Mouse (Mus musculus): ENCODE measurements at regions not wholly inside any gene's neighbourhood (a gene's known extent, or its start where the extent isn't known, plus 50 kb on each side); places are given as distances from the start of the nearest gene placed in this dataset.

DNA sequence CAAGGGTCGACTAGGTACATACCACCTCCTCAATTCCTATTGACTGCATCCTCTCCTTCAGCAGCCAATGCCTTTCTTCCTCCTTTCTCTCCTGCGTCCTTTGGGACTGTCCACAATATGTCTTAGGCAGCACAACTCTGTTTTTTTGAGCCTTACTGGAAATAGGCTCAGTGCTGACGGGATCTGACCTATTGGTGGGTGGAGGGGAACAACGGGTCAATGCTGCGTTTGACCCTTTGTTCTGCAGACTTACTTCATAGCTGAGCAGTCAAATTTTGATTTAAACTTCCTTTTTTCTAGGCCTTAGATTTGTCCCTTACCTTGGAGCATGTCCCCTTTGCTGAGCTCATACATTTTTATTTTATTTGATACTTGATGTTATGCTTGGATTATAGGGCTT lies 103.4 kb downstream of the Gm10295 start:
- H3K27ac ChIP-seq (ENCODE audit: low read depth, low read length), result no peak overlapping the region
- H3K9ac ChIP-seq (ENCODE audit: low read depth, low read length), result no peak overlapping the region
- 76% methylated on average over 5 of the region's 5 CpGs for WGBS (ENCODE audit: insufficient replicate concordance)
- H3K4me3 ChIP-seq (ENCODE audit: low read depth, low read length), result no peak overlapping the region
- H3K9me3 ChIP-seq (replicated peaks; ENCODE audit: control insufficient read depth, low read length), result no peaks in the 10 kb centered on the region
- no peak for ATAC-seq (replicated peaks; ENCODE audit: insufficient number of reproducible peaks, low FRiP score, low TSS enrichment)
- no peaks in the 10 kb centered on the region for H3K4me1 ChIP-seq (ENCODE audit: control insufficient read depth, insufficient read depth, low read length)
- no peaks in the 10 kb centered on the region for H3K36me3 ChIP-seq (ENCODE audit: control insufficient read depth, insufficient read depth, low read length)
- H3K4me2 ChIP-seq, result no peak overlapping the region
- H3K27me3 ChIP-seq (ENCODE audit: control insufficient read depth, insufficient read depth, low read length), result peaks cover 4% of the 10 kb centered on the region; the same call in 1 of the 2 replicates

DNA sequence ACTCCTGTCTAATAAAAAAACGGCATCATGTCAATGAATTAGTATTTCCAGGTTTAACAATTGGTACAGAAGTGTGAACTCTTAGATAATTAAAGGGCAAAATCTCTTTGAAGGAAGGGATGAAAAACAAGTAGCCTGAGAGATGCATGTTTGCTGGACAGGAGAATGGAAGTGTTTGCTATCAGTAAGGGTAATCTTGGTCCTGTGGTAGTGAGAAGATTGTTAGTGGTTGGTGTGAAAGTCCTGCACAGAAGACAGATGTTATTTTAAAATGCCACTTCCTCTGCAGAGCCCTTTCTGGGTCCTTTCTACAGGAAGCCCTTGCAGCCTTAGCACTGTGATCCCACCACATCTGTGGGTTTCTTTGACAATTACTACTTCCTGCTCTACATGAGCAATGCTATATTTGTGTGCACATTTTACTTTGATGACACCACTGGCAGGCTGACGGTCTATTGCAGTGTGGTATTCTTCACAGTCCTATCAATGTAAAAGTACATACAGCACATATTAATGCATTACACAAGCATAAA lies 108.8 kb downstream of the Gm10295 start:
- peaks cover 12% of the 10 kb centered on the region for H3K27me3 ChIP-seq (ENCODE audit: control insufficient read depth, insufficient read depth, low read length)
- peaks cover 10% of the 10 kb centered on the region; the same call in 1 of the 2 replicates for H3K4me1 ChIP-seq (ENCODE audit: control insufficient read depth, insufficient read depth, low read length)
- ATAC-seq (replicated peaks; ENCODE audit: insufficient number of reproducible peaks, low FRiP score, low TSS enrichment), result no peak

DNA sequence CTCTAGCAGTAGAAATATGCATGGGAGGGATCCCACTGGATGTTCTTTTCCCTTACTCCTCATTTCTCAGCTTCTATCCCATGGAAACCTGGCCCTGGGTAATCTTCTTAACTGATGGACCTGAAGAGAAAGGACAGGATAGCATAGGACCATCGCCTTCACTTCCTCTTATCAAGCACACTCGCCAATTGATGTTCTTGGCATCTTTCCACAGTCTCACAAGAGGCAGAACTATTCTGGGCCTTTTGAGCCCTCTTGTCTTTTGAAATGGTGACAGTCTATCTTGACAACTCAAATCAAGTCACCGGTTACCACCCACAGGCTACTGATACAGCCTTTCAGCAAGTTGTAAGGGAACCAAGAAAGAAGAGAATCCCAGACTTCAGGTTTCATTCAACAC lies 112.1 kb downstream of the Gm10295 start:
- Histone ChIP-seq H3K36me3 (ENCODE audit: control insufficient read depth, insufficient read depth, low read length) (no peaks in the 10 kb centered on the region), H3K4me2 (no peak overlapping the region), H3K4me1 (ENCODE audit: control insufficient read depth, insufficient read depth, low read length) (peaks cover 22% of the 10 kb centered on the region; the same call in 1 of the 2 replicates), H3K4me3 (ENCODE audit: low read depth, low read length) (no peak overlapping the region), H3K27ac (ENCODE audit: low read depth, low read length) (0 out of 2 replicates have a peak overlapping the region, but pooled peaks have one; percentile 16), H3K9ac (ENCODE audit: low read depth, low read length) (no peak overlapping the region), H3K9me3 (replicated peaks; ENCODE audit: control insufficient read depth, low read length) (no peaks in the 10 kb centered on the region), H3K27me3 (ENCODE audit: control insufficient read depth, insufficient read depth, low read length) (peaks cover 11% of the 10 kb centered on the region; the same call in 1 of the 2 replicates)
- peak; percentile 52 for ATAC-seq (replicated peaks; ENCODE audit: insufficient number of reproducible peaks, low FRiP score, low TSS enrichment)
- 18% methylated on average over 3 of the region's 3 CpGs for WGBS (ENCODE audit: insufficient replicate concordance)

More for the DNA sequence above, 108.8 kb downstream of the Gm10295 start:
- Histone ChIP-seq H3K9ac (ENCODE audit: low read depth, low read length) (no peak overlapping the region), H3K9me3 (replicated peaks; ENCODE audit: control insufficient read depth, low read length) (no peaks in the 10 kb centered on the region), H3K4me3 (ENCODE audit: low read depth, low read length) (no peak overlapping the region), H3K36me3 (ENCODE audit: control insufficient read depth, insufficient read depth, low read length) (no peaks in the 10 kb centered on the region), H3K4me2 (no peak overlapping the region), H3K27ac (ENCODE audit: low read depth, low read length) (no peak overlapping the region)
- WGBS (ENCODE audit: insufficient replicate concordance), result 70% methylated on average over 2 of the region's 2 CpGs

DNA sequence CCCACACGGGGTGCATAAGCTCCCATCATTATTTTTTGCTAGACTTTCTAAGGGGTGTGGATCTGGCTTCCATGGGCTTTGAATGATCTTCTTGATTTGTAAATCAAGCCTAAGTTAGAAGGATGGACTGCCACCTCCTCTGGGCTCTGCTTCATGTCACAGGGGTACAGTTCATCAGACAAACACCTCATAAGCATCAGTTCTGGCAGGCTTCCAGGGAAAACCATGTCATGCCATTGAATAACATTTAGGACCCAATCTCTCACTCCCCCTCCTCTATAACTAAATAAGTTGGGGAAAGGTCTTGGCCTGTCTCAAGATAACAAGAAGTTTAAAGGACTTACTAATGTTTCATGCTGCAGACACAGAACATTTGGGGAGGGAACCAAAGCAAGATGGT lies 115.0 kb downstream of the Gm10295 start:
- 41% methylated on average over 1 of the region's 1 CpGs for WGBS (ENCODE audit: insufficient replicate concordance)
- no peak overlapping the region for H3K4me2 ChIP-seq
- no peaks in the 10 kb centered on the region for H3K36me3 ChIP-seq (ENCODE audit: control insufficient read depth, insufficient read depth, low read length)
- peaks cover 27% of the 10 kb centered on the region; the same call in 1 of the 2 replicates for H3K4me1 ChIP-seq (ENCODE audit: control insufficient read depth, insufficient read depth, low read length)
- H3K27me3 ChIP-seq (ENCODE audit: control insufficient read depth, insufficient read depth, low read length), result peaks cover 3% of the 10 kb centered on the region; the same call in 1 of the 2 replicates
- no peak overlapping the region for H3K27ac ChIP-seq (ENCODE audit: low read depth, low read length)
- no peaks in the 10 kb centered on the region for H3K9me3 ChIP-seq (replicated peaks; ENCODE audit: control insufficient read depth, low read length)
- no peak for ATAC-seq (replicated peaks; ENCODE audit: insufficient number of reproducible peaks, low FRiP score, low TSS enrichment)
- H3K4me3 ChIP-seq (ENCODE audit: low read depth, low read length), result no peak overlapping the region
- H3K9ac ChIP-seq (ENCODE audit: low read depth, low read length), result no peak overlapping the region

DNA sequence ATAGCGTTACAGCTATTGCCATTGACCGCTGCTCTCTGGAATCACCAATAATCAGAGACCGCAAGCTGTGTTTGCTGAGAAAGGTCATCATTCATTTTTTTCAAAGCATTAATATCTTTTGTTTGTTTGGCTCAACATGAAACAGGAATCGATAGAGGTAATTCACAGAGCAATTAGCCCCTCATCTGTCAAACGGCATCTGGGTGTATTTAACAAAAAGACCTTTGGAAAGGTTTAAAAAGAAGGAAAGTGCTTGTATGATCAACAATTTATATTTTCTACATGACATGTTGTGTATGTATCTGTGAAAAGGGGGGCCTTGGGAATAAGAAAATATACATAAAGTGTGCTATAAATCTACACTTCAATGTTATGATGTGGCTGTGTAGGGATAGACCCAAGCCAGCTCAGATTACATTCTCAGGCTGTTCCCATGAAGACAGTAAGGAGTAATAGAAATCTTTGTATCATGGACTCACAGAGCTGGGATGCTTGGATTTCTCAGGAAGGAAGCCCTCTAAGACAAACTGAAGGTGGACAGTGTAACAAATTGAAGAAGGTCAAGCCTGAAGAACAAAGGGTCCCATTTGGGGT lies 117.0 kb downstream of the Gm10295 start:
- WGBS (ENCODE audit: insufficient replicate concordance), result 71% methylated on average over 5 of the region's 5 CpGs
- Histone ChIP-seq H3K4me3 (ENCODE audit: low read depth, low read length) (no peak overlapping the region), H3K9me3 (replicated peaks; ENCODE audit: control insufficient read depth, low read length) (no peaks in the 10 kb centered on the region), H3K36me3 (ENCODE audit: control insufficient read depth, insufficient read depth, low read length) (no peaks in the 10 kb centered on the region), H3K9ac (ENCODE audit: low read depth, low read length) (no peak overlapping the region), H3K4me1 (ENCODE audit: control insufficient read depth, insufficient read depth, low read length) (peaks cover 27% of the 10 kb centered on the region), H3K27me3 (ENCODE audit: control insufficient read depth, insufficient read depth, low read length) (peaks cover 3% of the 10 kb centered on the region; the same call in 1 of the 2 replicates), H3K27ac (ENCODE audit: low read depth, low read length) (no peak overlapping the region), H3K4me2 (no peak overlapping the region)
- ATAC-seq (replicated peaks; ENCODE audit: insufficient number of reproducible peaks, low FRiP score, low TSS enrichment), result no peak

DNA sequence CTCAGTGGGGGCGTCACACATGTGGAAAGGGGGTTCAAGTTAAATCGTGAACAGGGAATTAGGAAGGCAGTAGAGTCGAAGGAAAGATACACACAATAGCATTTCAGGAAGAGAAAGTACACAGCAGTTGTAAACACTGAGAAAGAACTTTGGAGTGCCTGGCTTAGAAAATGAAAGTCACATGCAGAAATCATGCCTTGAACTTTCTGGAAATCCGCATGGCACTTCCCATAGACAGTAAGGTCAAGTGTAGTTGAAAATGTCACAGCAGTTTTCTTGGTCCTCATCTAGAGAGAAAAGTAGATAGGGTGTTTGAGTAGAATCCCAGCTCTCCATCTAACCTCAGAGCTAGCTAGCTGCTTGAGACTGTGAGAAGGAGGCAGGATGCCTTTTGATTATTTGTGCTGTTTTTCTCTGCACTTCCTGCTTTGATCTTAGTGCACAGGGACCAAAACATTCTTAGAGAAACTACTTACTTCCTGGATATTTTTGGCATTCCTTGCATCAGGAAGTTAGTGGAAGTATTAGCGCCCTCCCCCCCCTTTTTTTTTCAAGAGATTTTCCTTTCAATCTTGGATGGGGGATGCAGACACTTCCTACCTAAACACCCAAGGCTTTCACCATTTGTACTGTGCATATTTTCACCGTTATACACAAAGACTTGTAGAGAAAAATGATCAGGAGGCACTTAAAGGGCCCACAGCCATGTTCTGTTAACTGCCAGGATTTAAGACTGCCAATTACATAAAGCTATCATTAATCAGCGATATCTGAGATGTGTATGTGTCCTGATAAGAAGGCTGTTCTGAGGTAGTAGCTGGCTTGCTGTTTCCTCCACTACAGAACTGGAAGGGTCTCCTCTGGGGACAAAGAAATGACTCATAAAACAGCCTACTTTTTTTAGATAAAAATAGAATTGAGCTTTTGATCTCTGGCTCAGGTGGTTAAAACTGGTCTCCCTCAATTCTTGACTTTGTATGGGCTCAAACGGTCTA lies 118.2 kb downstream of the Gm10295 start:
- Histone ChIP-seq H3K9me3 (replicated peaks; ENCODE audit: control insufficient read depth, low read length) (no peaks in the 10 kb centered on the region), H3K9ac (ENCODE audit: low read depth, low read length) (no peak overlapping the region), H3K27ac (ENCODE audit: low read depth, low read length) (0 out of 2 replicates have a peak overlapping the region, but pooled peaks have one; percentile 5), H3K4me1 (ENCODE audit: control insufficient read depth, insufficient read depth, low read length) (peaks cover 24% of the 10 kb centered on the region), H3K4me3 (ENCODE audit: low read depth, low read length) (no peak overlapping the region), H3K4me2 (no peak overlapping the region), H3K36me3 (ENCODE audit: control insufficient read depth, insufficient read depth, low read length) (no peaks in the 10 kb centered on the region), H3K27me3 (ENCODE audit: control insufficient read depth, insufficient read depth, low read length) (peaks cover 3% of the 10 kb centered on the region; the same call in 1 of the 2 replicates)
- ATAC-seq (replicated peaks; ENCODE audit: insufficient number of reproducible peaks, low FRiP score, low TSS enrichment), result no peak
- WGBS (ENCODE audit: insufficient replicate concordance), result 70% methylated on average over 8 of the region's 8 CpGs

DNA sequence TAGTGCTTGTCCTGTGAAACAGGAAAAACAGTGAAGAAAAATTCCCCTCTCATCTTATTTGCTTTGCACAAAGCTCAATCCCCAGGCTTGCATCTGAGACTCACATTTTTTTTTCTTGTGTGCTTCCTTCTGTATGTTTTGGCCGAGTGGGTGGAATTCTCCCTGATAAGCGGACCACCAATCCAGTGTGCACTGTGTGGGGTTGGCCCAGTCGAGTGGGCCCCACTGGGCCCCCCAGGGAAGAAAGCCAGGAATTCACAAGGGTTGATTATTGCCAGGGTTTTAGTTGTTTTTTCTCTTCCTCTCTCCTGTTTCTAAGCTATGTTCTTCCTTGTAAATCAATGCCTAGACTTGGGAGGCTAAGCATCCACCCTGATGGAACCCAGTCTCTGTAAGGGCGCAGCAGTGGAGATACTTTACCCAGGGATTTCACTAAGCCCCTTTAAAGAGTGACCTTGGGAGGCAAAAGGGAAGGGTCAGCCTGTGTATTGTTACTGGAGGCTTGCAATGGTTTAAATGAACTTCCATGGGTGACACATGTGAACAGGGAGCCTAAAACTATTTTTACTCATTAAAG lies 120.3 kb downstream of the Gm10295 start:
- H3K9ac ChIP-seq (ENCODE audit: low read depth, low read length), result no peak overlapping the region
- H3K27ac ChIP-seq (ENCODE audit: low read depth, low read length), result peak overlapping the region; percentile 5; the same call in 1 of the 2 replicates
- H3K4me1 ChIP-seq (ENCODE audit: control insufficient read depth, insufficient read depth, low read length), result peaks cover 15% of the 10 kb centered on the region
- no peaks in the 10 kb centered on the region for H3K9me3 ChIP-seq (replicated peaks; ENCODE audit: control insufficient read depth, low read length)
- H3K4me3 ChIP-seq (ENCODE audit: low read depth, low read length), result no peak overlapping the region
- peak; percentile 77; the same call in 1 of the 2 replicates for ATAC-seq (replicated peaks; ENCODE audit: insufficient number of reproducible peaks, low FRiP score, low TSS enrichment)
- H3K4me2 ChIP-seq, result no peak overlapping the region
- 47% methylated on average over 4 of the region's 4 CpGs for WGBS (ENCODE audit: insufficient replicate concordance)
- peaks cover 3% of the 10 kb centered on the region; the same call in 1 of the 2 replicates for H3K27me3 ChIP-seq (ENCODE audit: control insufficient read depth, insufficient read depth, low read length)
- H3K36me3 ChIP-seq (ENCODE audit: control insufficient read depth, insufficient read depth, low read length), result no peaks in the 10 kb centered on the region

DNA sequence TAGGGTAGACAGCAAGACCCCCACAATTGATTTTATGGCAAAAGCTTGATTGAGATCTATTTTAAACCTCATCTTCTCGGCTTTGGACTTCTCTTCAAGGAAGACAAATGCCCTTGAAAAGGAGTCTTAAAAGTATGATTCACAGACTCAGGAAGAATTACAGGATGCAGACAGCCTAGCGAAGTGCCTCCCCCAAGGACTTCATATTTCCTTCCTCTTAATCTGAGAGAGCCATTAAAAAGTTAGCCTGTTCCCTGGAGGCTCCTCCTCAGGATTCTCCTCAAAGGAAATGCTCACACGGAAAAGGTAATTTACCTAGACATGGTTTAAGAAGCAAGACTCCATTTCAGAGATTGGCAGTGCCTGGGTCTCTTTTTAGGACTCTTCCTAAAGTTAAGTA lies 122.1 kb downstream of the Gm10295 start:
- no peak overlapping the region for H3K4me3 ChIP-seq (ENCODE audit: low read depth, low read length)
- peaks cover 12% of the 10 kb centered on the region; the same call in 1 of the 2 replicates for H3K4me1 ChIP-seq (ENCODE audit: control insufficient read depth, insufficient read depth, low read length)
- no peaks in the 10 kb centered on the region for H3K9me3 ChIP-seq (replicated peaks; ENCODE audit: control insufficient read depth, low read length)
- H3K27me3 ChIP-seq (ENCODE audit: control insufficient read depth, insufficient read depth, low read length), result no peaks in the 10 kb centered on the region
- H3K36me3 ChIP-seq (ENCODE audit: control insufficient read depth, insufficient read depth, low read length), result no peaks in the 10 kb centered on the region
- no peak overlapping the region for H3K4me2 ChIP-seq
- H3K27ac ChIP-seq (ENCODE audit: low read depth, low read length), result no peak overlapping the region
- H3K9ac ChIP-seq (ENCODE audit: low read depth, low read length), result no peak overlapping the region
- ATAC-seq (replicated peaks; ENCODE audit: insufficient number of reproducible peaks, low FRiP score, low TSS enrichment), result no peak
- 61% methylated on average over 3 of the region's 3 CpGs for WGBS (ENCODE audit: insufficient replicate concordance)

All from heart, embryonic 11.5 days (tissue).